Mouse (Mus musculus) ES-CJ7 (cell line): ENCODE results near the gene Dennd2a.

Experiments used
- DNase-seq: peaks from one replicate; pipeline ENCODE4 v3.0.0; 2011; ENCODE audit warnings: low read depth, low spot score

Dennd2a gene

GRCm38 (mm10) chr6:39515739-39516131 lies 41.9 kb downstream of the Dennd2a start:
- DNase-seq, result no peak

- DNase-seq, result no peak
These were observed 42.5 kb downstream of the Dennd2a start for GRCm38 (mm10) chr6:39515040-39515738.

GRCm38 (mm10) chr6:39503476-39503875 lies 54.2 kb downstream of the Dennd2a start:
- DNase-seq, result no peak

GRCm38 (mm10) chr6:39497165-39497564 lies 60.5 kb downstream of the Dennd2a start:
- DNase-seq, result no peak

GRCm38 (mm10) chr6:39493129-39493714 lies 64.4 kb downstream of the Dennd2a start:
- DNase-seq, result no peak

- no peak for DNase-seq
These were observed 65.5 kb downstream of the Dennd2a start for GRCm38 (mm10) chr6:39492161-39492560.

- no peak for DNase-seq
These were observed 66.5 kb downstream of the Dennd2a start for GRCm38 (mm10) chr6:39491203-39491602.

GRCm38 (mm10) chr6:39488292-39488691 lies 69.4 kb downstream of the Dennd2a start:
- DNase-seq, result no peak

- DNase-seq, result peak; percentile 74
These were observed 74.0 kb downstream of the Dennd2a start for GRCm38 (mm10) chr6:39483656-39484055.

GRCm38 (mm10) chr6:39478509-39479150 lies 79.0 kb downstream of the Dennd2a start:
- no peak for DNase-seq

GRCm38 (mm10) chr6:39476617-39477016 lies 81.0 kb downstream of the Dennd2a start:
- no peak for DNase-seq

GRCm38 (mm10) chr6:39474424-39474823 lies 83.2 kb downstream of the Dennd2a start:
- DNase-seq, result peak; percentile 42

- DNase-seq, result no peak
These were observed 84.8 kb downstream of the Dennd2a start for GRCm38 (mm10) chr6:39472837-39473236.

GRCm38 (mm10) chr6:39472271-39472670 lies 85.4 kb downstream of the Dennd2a start:
- no peak for DNase-seq

- no peak for DNase-seq
These were observed 87.6 kb downstream of the Dennd2a start for GRCm38 (mm10) chr6:39470076-39470475.

GRCm38 (mm10) chr6:39469427-39469826 lies 88.2 kb downstream of the Dennd2a start:
- no peak for DNase-seq

GRCm38 (mm10) chr6:39462621-39463538 lies 94.8 kb downstream of the Dennd2a start:
- peak; percentile 86 for DNase-seq

GRCm38 (mm10) chr6:39460040-39460439 lies 97.6 kb downstream of the Dennd2a start:
- peak; percentile 62 for DNase-seq

GRCm38 (mm10) chr6:39455339-39456160 lies 102.1 kb downstream of the Dennd2a start:
- DNase-seq, result no peak

- DNase-seq, result peak; percentile 51
These were observed 103.1 kb downstream of the Dennd2a start for GRCm38 (mm10) chr6:39454616-39455015.

GRCm38 (mm10) chr6:39453564-39453963 lies 104.1 kb downstream of the Dennd2a start:
- DNase-seq, result peak; percentile 60
